Mouse (Mus musculus): ENCODE measurements at regions not wholly inside any gene's neighbourhood (a gene's known extent, or its start where the extent isn't known, plus 50 kb on each side); places are given as distances from the start of the nearest gene placed in this dataset.

DNA sequence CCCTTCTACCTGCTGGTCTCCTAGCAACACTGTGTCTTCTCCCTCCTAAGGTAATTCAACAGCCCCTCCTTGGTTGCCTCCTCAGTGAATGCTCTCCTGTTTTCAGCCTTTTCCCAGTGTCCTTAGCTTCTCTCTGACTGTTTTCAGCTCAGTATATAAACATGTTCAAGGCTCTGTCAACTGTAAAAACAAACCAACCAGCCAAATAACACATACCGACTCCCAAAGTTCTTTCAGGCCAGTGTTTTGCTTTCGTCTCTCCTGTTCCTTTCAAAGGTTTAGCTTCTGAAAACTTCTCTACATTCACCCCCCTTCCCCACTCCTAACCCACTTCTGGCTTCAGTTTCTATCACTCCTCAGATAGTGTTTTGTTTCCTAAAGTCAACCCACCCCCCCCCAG, 73.4 kb downstream of the Phlda1 start:
- no peaks in the 10 kb centered on the region for H3K36me3 ChIP-seq (ENCODE audit: poor library complexity, severe bottlenecking)
- no peak for ATAC-seq
- H3K4me3 ChIP-seq: no peak overlapping the region
- no peaks in the 10 kb centered on the region for H3K9me3 ChIP-seq (replicated peaks)
- no peak overlapping the region for H3K4me2 ChIP-seq
- 58% methylated on average over 2 of the region's 2 CpGs for WGBS
- H3K4me1 ChIP-seq: no peaks in the 10 kb centered on the region
- H3K27ac ChIP-seq: no peak overlapping the region
- no peaks in the 10 kb centered on the region for H3K27me3 ChIP-seq
- H3K9ac ChIP-seq: no peak overlapping the region

DNA sequence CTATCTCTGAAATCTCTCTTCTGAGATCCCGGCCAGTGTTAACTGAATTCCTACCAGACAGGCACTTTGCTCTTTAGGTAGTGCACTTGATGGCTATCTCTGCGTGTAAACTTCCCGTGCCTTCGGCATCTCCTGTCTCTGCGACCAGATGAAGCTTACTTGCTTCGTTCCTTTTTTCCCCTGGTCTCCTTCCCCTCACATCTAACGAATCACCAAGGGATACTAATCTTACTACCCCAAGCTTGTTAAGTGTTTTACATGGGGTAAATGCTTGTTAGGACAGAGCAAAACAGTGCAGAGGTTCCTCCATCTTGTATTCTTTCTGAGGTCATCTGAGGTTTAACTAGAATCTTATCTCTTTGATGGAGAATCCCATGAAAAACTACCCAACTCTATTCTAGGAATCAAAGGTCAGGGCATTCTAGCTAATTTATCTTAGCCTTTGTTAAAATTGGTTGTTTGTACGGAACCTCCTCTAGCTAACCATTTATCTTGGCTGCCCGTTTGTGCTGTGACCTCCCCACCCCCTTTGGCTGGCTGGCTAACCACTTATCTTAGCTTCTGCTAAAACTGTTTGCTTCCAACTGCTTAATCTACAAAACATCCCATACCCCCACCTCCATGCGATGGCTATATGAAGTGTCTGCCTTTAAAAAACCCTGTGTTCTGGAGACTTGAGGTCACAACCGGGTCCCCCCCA, 74.5 kb downstream of the Phlda1 start:
- no peak overlapping the region for H3K27ac ChIP-seq
- no peaks in the 10 kb centered on the region for H3K27me3 ChIP-seq
- 85% methylated on average over 11 of the region's 11 CpGs for WGBS
- H3K9ac ChIP-seq: no peak overlapping the region
- H3K4me3 ChIP-seq: no peak overlapping the region
- H3K9me3 ChIP-seq (replicated peaks): no peaks in the 10 kb centered on the region
- ATAC-seq: no peak
- H3K4me1 ChIP-seq: no peaks in the 10 kb centered on the region
- H3K36me3 ChIP-seq (ENCODE audit: poor library complexity, severe bottlenecking): no peaks in the 10 kb centered on the region
- H3K4me2 ChIP-seq: no peak overlapping the region

DNA sequence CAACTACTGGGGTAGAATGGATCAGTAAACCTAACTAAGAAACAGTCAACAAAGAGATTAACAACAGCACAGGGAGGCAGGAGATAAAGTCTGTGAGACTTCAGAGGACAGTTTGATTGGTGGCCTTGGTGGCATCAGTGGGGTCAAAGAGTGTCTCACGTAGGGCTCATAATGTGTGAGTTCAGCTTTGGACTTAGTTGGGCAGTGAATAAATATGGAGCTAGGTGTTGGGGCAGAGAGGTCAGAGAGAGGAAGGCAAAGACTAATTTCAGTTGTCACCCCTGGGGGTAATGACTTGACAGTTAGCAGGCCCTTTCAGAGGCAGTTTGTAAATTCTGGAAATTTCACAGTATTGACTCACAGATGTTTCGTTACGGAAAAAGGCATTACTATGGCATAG, 75.8 kb downstream of the Phlda1 start:
- Histone ChIP-seq H3K4me2 (no peak overlapping the region), H3K9me3 (replicated peaks) (no peaks in the 10 kb centered on the region), H3K4me3 (no peak overlapping the region), H3K36me3 (ENCODE audit: poor library complexity, severe bottlenecking) (no peaks in the 10 kb centered on the region), H3K27me3 (no peaks in the 10 kb centered on the region), H3K9ac (no peak overlapping the region), H3K27ac (no peak overlapping the region), H3K4me1 (no peaks in the 10 kb centered on the region)
- no peak for ATAC-seq
- WGBS: 95% methylated on average over 3 of the region's 3 CpGs

DNA sequence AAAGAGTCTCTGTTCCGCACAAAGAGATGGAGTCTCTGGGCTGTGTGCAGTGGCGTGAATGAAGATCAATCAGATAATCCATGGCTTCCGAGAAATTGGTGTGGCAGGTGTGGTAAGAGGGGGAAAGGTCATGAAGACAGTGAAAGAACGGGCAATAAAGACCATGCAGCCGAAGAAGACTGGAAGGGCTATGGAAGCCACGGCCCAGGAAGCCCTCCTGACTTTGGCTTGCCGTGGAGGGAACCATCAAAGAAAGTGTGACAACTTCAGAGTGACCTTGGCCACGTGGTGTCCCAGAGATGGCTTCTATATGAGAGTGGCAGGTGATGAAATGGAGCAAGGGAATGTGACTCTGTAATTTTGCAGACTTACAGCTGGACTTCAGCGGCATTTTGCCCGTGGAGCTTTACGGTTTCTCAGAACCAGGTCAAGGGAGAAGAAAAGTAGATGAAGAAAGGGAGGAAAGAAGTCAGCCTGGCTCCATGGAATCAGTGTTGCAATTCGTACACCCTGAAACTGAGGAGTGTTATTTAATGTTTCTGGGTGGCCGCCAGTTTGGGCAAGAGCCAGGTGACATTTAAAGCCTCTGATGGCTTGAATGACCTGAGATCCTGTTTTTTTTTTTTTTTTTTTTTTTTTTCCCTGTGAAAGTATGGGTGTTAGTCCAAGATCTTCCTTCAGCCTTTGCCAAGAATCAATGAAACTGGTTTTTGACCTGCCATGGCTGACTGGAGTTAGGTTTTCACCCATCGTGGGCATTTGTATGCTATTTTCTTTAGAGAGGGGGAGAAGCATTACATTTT, 76.4 kb downstream of the Phlda1 start:
- 90% methylated on average over 14 of the region's 14 CpGs for WGBS
- Histone ChIP-seq H3K9ac (no peak overlapping the region), H3K27ac (no peak overlapping the region), H3K36me3 (ENCODE audit: poor library complexity, severe bottlenecking) (no peaks in the 10 kb centered on the region), H3K4me1 (no peaks in the 10 kb centered on the region), H3K4me3 (no peak overlapping the region), H3K27me3 (no peaks in the 10 kb centered on the region), H3K4me2 (no peak overlapping the region), H3K9me3 (replicated peaks) (no peaks in the 10 kb centered on the region)
- no peak for ATAC-seq

DNA sequence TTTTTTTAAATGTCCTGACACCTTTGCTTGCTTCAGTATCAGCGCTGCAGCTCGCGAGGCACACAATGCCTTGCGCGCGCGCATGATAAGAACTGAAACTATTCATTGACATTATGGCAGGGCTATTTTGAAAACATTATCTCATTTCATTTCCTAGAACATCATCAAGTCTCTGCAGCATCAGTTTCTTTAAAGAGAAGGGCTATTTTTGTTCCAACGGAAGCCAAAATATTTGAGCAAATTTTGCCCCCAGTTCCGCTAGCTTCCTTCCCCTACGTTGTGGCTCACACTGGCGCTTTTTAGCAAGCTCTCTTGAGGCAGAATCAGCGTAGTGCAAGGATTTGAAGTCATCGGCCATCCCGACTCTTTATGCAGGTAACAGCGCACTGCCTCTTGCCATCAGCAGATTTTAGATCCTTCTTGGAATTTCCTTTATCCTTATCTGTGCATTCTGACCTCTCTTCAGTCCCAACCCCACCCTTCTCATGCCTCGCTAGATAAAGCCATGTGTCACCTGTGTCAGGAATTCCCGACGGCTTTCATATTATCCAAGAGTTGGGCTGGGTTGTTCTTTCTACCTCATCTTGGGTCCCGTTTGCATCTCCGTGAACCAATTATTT, 77.1 kb downstream of the Phlda1 start:
- Histone ChIP-seq H3K4me1 (no peaks in the 10 kb centered on the region), H3K4me3 (no peak overlapping the region), H3K9ac (no peak overlapping the region), H3K9me3 (replicated peaks) (no peaks in the 10 kb centered on the region), H3K27me3 (no peaks in the 10 kb centered on the region), H3K36me3 (ENCODE audit: poor library complexity, severe bottlenecking) (no peaks in the 10 kb centered on the region), H3K27ac (no peak overlapping the region), H3K4me2 (no peak overlapping the region)
- WGBS: 94% methylated on average over 20 of the region's 20 CpGs
- no peak for ATAC-seq

DNA sequence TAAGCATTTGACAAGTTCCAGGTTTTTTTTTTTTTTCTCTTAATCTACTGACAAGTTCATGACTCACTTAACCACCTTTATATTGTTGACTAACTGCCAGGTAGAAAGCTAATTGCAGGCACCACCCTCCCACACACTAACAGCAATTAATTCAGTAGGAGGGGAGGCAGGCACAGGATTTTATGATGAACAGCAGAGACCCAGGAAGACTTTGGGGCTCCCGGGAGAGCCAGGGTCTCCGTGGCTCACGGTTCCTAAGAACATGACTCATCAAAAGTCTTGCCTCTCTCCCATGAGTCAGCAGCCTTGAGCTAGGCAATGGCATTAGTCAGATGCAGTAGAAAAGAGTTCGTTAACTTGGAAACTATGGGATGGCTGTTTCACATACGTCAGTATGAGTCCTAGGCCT, 77.7 kb downstream of the Phlda1 start:
- no peak overlapping the region for H3K4me3 ChIP-seq
- WGBS: 80% methylated on average over 5 of the region's 5 CpGs
- ATAC-seq: no peak
- H3K27ac ChIP-seq: no peak overlapping the region
- no peaks in the 10 kb centered on the region for H3K4me1 ChIP-seq
- no peak overlapping the region for H3K9ac ChIP-seq
- H3K27me3 ChIP-seq: no peaks in the 10 kb centered on the region
- no peaks in the 10 kb centered on the region for H3K9me3 ChIP-seq (replicated peaks)
- no peak overlapping the region for H3K4me2 ChIP-seq
- H3K36me3 ChIP-seq (ENCODE audit: poor library complexity, severe bottlenecking): no peaks in the 10 kb centered on the region

DNA sequence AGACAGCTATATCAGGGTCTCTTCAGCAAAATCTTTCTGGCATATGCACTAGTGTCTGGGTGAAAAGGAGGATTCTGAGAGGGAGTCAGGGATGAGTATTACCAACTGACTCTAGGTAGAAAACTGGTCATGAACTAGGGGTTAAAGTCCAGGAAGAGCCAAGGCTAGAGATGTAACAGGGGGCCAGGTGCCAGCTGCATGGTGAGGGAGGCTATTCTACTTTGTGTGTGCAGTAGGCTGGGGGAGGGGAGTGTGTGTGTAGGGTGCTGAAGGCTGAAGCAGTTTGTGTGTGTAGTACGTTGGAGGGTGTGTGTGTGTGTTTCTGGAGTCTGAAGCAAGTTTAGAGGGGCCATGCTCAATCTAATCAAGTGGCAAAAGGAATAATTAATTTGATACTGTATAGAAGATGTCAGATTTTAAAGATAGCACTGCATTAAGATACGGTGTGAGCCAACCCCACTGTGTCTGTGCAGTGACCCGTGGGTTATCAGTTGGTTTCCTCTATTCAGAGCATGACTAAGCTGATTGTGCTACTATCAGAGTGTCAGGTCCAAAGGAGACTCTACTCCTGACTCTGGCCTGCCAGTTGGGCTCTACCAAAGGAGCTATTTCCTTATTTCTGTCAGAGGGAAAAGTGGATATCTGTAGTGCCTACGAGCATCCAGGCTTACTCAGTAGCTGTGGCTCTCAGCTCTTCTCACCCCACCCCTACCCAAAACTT, 82.0 kb downstream of the Phlda1 start:
- no peak overlapping the region for H3K9ac ChIP-seq
- no peak overlapping the region for H3K4me3 ChIP-seq
- H3K36me3 ChIP-seq (ENCODE audit: poor library complexity, severe bottlenecking): no peaks in the 10 kb centered on the region
- H3K4me2 ChIP-seq: no peak overlapping the region
- no peaks in the 10 kb centered on the region for H3K4me1 ChIP-seq
- H3K27me3 ChIP-seq: no peaks in the 10 kb centered on the region
- ATAC-seq: no peak
- no peaks in the 10 kb centered on the region for H3K9me3 ChIP-seq (replicated peaks)
- no peak overlapping the region for H3K27ac ChIP-seq
- 47% methylated on average over 4 of the region's 4 CpGs for WGBS

DNA sequence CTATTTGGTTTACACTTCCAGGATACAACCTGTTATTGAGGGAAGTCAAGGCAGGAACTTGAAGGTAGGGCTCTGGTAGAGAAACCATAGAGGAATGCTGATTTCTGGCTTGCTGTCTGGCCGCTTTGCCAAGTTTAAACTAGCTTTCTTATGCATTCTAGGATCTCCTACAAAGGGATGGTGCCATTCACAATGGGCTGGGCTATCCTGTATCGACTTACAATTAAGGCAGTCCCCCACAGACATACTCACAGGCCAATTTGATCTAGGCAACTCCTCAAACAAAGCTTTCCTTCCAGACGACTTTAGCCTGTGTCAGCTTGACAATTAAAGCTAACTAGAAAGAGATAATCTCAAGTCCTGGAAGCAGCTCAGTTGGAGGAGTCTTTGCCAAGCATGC, 83.1 kb downstream of the Phlda1 start:
- 62% methylated on average over 3 of the region's 3 CpGs for WGBS
- H3K4me1 ChIP-seq: no peaks in the 10 kb centered on the region
- no peaks in the 10 kb centered on the region for H3K36me3 ChIP-seq (ENCODE audit: poor library complexity, severe bottlenecking)
- no peaks in the 10 kb centered on the region for H3K9me3 ChIP-seq (replicated peaks)
- no peak overlapping the region for H3K4me2 ChIP-seq
- no peak overlapping the region for H3K4me3 ChIP-seq
- H3K27ac ChIP-seq: no peak overlapping the region
- ATAC-seq: no peak
- H3K27me3 ChIP-seq: no peaks in the 10 kb centered on the region
- no peak overlapping the region for H3K9ac ChIP-seq

DNA sequence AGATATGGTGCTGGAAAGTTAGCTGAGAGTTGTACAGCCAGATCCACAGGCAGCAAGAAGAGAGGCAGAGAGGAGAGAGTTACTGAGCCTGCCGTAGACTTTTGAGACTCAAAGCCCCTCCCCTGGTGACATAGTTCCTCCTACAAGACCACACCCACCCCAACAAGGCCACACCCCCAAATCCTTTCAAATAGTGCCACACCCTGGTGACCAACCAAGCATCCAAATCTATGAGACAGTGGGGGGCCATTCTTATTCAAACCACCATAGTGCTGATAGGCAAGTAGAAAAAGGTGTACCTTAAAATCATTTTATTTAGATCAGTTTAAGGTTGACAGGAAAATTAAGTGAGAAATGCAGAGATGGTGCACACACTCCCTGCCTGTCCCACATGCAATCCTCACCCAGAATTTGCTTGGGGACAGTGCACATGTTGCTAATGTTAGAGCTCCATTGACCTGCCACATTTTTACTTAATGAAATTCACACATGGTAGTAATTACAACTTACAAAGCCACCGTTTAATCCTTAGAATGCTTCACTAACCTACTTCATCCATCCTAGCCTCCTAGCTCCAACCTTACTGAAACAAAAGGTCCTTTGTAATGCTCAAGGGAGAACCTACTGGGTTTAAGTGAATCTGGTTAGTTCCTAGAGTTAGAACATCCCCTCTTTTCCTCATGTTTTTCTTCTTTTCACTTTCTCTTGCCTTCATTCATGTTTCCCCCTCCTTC, 86.5 kb downstream of the Phlda1 start:
- Histone ChIP-seq H3K27me3 (no peaks in the 10 kb centered on the region), H3K4me1 (no peaks in the 10 kb centered on the region), H3K27ac (no peak overlapping the region), H3K36me3 (ENCODE audit: poor library complexity, severe bottlenecking) (no peaks in the 10 kb centered on the region), H3K9me3 (replicated peaks) (no peaks in the 10 kb centered on the region), H3K4me3 (no peak overlapping the region), H3K9ac (no peak overlapping the region), H3K4me2 (no peak overlapping the region)
- WGBS: 56% methylated on average over 2 of the region's 2 CpGs
- ATAC-seq: no peak

DNA sequence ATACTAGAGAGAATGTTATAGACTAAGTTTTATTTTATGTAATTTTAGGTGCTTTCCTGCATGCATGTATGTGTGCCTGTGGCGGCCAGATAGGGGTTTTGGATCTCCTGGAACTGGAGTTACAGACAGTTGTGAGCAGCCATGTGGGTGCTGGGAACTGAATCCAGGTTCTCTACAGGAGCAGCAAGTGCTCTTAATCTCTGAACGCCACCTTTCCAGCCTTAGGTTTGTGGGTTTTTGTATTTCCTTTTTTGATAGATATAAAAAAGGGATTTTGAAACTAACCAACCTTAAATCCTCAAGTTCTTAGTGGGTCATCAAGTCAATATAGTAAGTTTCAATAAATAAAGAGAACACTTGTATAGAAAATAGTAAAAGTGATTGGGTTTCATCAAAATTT, 87.2 kb downstream of the Phlda1 start:
- Histone ChIP-seq H3K27ac (no peak overlapping the region), H3K9me3 (replicated peaks) (no peaks in the 10 kb centered on the region), H3K4me2 (no peak overlapping the region), H3K27me3 (no peaks in the 10 kb centered on the region), H3K36me3 (ENCODE audit: poor library complexity, severe bottlenecking) (no peaks in the 10 kb centered on the region), H3K4me1 (no peaks in the 10 kb centered on the region), H3K4me3 (no peak overlapping the region), H3K9ac (no peak overlapping the region)
- no peak for ATAC-seq
- WGBS: 92% methylated on average over 2 of the region's 2 CpGs

DNA sequence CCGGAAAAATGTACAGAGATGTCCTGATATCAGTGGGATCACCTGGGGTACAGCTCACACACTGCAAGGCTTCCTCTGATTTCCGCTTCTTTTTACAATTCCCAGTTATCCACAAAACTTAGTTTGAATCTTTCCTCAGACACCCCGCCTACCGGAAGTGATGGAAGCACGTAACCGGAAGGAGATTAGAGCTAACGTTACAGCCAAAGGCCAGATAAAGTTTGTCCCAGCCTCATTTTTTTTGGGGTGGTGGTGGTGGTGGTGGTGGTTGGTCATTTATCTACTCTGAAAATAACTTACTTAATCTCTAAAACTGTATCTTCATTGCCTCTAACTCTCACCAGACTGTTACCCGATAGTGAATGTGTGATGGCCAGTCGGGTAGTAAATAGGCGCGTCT, 88.1 kb downstream of the Phlda1 start:
- Histone ChIP-seq H3K4me2 (no peak overlapping the region), H3K4me3 (no peak overlapping the region), H3K9ac (no peak overlapping the region), H3K36me3 (ENCODE audit: poor library complexity, severe bottlenecking) (no peaks in the 10 kb centered on the region), H3K27ac (no peak overlapping the region), H3K9me3 (replicated peaks) (no peaks in the 10 kb centered on the region), H3K27me3 (no peaks in the 10 kb centered on the region), H3K4me1 (no peaks in the 10 kb centered on the region)
- no peak for ATAC-seq
- WGBS: 94% methylated on average over 11 of the region's 11 CpGs
